Mouse (Mus musculus): ENCODE data around the gene Aven.

DNA sequence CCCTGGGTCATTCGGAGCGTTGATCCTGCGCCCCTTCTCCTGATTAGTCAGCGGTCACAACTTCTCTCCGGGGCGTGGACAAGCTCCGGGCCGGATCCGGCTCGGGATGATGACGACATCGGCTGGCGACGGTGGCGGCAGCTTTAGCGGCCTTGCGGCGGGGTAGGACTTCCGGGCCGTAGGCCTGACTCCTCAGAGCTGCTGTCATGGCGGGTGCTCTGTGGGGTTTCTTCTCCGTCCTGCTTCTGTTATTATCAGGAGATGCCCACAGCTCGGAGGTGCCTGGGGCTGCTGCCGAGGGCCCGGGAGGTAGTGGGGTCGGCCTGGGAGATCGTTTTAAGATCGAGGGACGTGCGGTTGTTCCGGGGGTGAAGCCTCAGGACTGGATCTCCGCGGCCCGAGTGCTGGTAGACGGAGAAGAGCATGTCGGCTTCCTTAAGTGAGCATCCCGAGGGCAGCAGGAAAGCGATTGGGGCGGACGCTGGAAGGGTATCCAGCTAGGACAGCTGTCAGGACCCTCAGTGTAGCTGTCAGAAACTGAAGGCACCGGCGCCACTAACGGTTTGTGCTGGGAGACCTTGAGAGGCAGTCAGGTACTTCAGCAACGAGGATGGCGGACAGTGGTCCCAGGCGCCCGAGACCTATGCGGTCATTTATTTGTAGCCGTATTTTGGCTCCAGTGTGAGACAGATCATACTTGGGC lies 37.8 kb upstream of the Aven start, which contains the start of gene Emc7:
- TF ChIP-seq GATA1 (IDR thresholded peaks at IDR 0.05; ENCODE audit: low read length) (no peak), TAL1 (IDR thresholded peaks at IDR 0.05; ENCODE audit: low read length) (no peak)
